Mouse (Mus musculus) ES-E14 (cell line): ENCODE measurements around the gene Crybg2. TPM values are rescaled to one million over a fixed set of nuclear protein-coding genes. Genes with fewer than 3 reads are reported as not detected.

Experiments used
- DNase-seq: peaks from one replicate; pipeline ENCODE4 v3.0.0-alpha.2; 2013; ENCODE audit warnings: low read depth, low spot score
- H3K27ac ChIP-seq: 2 replicates; pipeline ENCODE4 v1.5.1; 2012; ENCODE audit warnings: low read depth, mild to moderate bottlenecking, low read length, moderate library complexity, mixed read lengths; ENCODE audit not compliant: poor library complexity, insufficient read depth, severe bottlenecking
- H3K36me3 ChIP-seq: 2 replicates; pipeline ENCODE4 v1.6.1; 2012; ENCODE audit warnings: mild to moderate bottlenecking, low read length, moderate library complexity, mixed read lengths; ENCODE audit not compliant: control insufficient read depth, poor library complexity, insufficient read depth, severe bottlenecking
- H3K4me1 ChIP-seq, 2 experiments: fragments of 150-350 bp in 1 of 2; sonication (generic) in 1 of 2; 2 replicates each; pipeline ENCODE4 v1.6.1; 2012; ENCODE audit warnings: low read length in 2 of 2, mild to moderate bottlenecking in 1 of 2, mixed read lengths in 1 of 2; ENCODE audit not compliant: control insufficient read depth in 2 of 2, insufficient read depth in 2 of 2, poor library complexity in 1 of 2
- H3K4me3 ChIP-seq, 2 experiments: fragments of 150-350 bp in 1 of 2; sonication (generic) in 1 of 2; 2 replicates each; pipeline ENCODE4 v1.5.1; 2012; ENCODE audit warnings: low read length in 2 of 2, low read depth in 1 of 2, mild to moderate bottlenecking in 1 of 2, mixed read lengths in 1 of 2; ENCODE audit not compliant: insufficient read depth in 1 of 2, poor library complexity in 1 of 2, severe bottlenecking in 1 of 2
- H3K9ac ChIP-seq: 2 replicates; pipeline ENCODE4 v1.6.1; 2012; ENCODE audit warnings: low read depth, mild to moderate bottlenecking, low read length, mixed read lengths; ENCODE audit not compliant: poor library complexity, insufficient read depth, severe bottlenecking
- H3K9me3 ChIP-seq: fragments of 150-350 bp; sonication (generic); 2 replicates; pipeline ENCODE4 v1.6.1; 2012; ENCODE audit warnings: low read depth, mild to moderate bottlenecking, low read length; ENCODE audit not compliant: control insufficient read depth, insufficient read depth
- CHD2 ChIP-seq: IDR thresholded peaks from 2 replicates; pipeline ENCODE4 v1.6.1; 2014; ENCODE audit warnings: mild to moderate bottlenecking, low read depth, low read length, inconsistent platforms
- HCFC1 ChIP-seq: IDR thresholded peaks from 2 replicates; pipeline ENCODE4 v1.6.1; 2012; ENCODE audit warnings: low read length, inconsistent platforms, borderline replicate concordance; ENCODE audit not compliant: insufficient read depth
- MAFK ChIP-seq: IDR thresholded peaks from 2 replicates; pipeline ENCODE4 v1.6.1; 2014; ENCODE audit warnings: mild to moderate bottlenecking, low read depth, low read length, inconsistent platforms; ENCODE audit not compliant: insufficient read depth
- ZC3H11A ChIP-seq: IDR thresholded peaks from 2 replicates; pipeline ENCODE4 v1.6.1; 2012; ENCODE audit warnings: low read depth, mild to moderate bottlenecking, inconsistent platforms, low read length, borderline replicate concordance
- ZNF384 ChIP-seq: IDR thresholded peaks from 2 replicates; pipeline ENCODE4 v1.6.1; 2012; ENCODE audit warnings: low read depth, low read length, inconsistent platforms
- in situ Hi-C, 2 experiments: fragments of 600-800 bp; cut with MboI; formaldehyde crosslinking; loops; one replicate each; pipeline ENCODE4 v1.15.1; 2025; ENCODE audit warnings: low sequenced_read_pairs in 2 of 2, inconsistent platforms in 1 of 2; ENCODE audit not compliant: unreplicated experiment in 2 of 2
- total RNA-seq: library from RNA; depleted of rRNA; stranded (reverse); fragments of 300-350 nt; gene quantifications from 2 replicates; pipeline ENCODE4 v1.2.3, GENCODE M21; 2012

Crybg2 gene
- total RNA-seq, 1 experiment = 12.6 TPM

DNA sequence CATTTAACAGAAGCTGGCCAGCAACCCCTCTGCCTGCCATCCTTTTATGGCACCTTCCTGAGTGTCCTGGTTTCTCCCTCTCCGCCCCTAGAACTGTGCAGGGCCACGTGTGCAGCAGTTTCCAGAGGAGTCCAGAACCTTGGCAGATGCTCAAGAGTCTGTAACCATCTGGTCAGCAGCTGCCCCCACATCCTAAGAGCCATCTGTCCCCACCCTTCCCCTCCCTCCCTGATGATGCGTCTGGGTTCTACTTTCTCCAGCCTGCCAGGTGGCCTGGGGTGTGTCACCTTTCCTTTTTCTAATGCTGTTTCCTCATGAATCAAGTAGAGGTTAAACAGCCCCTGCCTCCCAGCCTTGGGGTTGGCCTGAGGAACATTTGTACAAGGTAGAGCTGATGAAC, 61.7 kb downstream of the Crybg2 start:
- H3K27ac ChIP-seq = no peak overlapping the region
- no peak for DNase-seq
- H3K4me3 ChIP-seq = no peak overlapping the region
- peaks cover 4% of the 10 kb centered on the region; the same call in 1 of the 2 replicates for H3K36me3 ChIP-seq
- peaks cover 21 to 55% of the 10 kb centered on the region in 2 experiments for H3K4me1 ChIP-seq
- in situ Hi-C loops = no loop called here
- H3K9ac ChIP-seq = no peak overlapping the region
- no peak for TF ChIP-seq ZNF384
- no peak for TF ChIP-seq CHD2
- no peak for TF ChIP-seq ZC3H11A
- TF ChIP-seq MAFK = no peak
- no peak for TF ChIP-seq HCFC1
- H3K9me3 ChIP-seq = no peaks in the 10 kb centered on the region

DNA sequence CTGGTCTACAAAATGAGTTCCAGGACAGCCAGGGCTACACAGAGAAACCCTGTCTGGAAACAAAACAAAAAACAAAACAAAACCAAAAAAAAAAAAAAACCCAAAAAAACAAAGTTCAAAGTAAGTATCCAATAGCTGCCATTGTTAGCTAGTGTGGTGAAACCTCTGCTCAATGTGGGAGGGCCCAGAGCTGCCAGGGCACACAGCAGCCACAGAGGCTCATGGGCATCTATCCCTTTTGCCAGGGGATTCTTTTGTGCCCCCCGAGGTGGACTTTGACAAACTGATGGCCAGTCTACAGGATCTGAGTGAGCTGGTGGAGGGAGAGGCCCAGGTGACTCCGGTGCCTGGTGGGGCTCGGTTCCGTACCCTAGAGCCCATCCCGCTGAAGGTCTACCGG, 62.5 kb downstream of the Crybg2 start:
- Histone ChIP-seq H3K36me3 (peaks cover 4% of the 10 kb centered on the region; the same call in 1 of the 2 replicates), H3K4me3 (no peak overlapping the region), H3K9me3 (no peaks in the 10 kb centered on the region), H3K4me1 (peaks cover 19 to 52% of the 10 kb centered on the region in 2 experiments), H3K27ac (no peak overlapping the region), H3K9ac (no peak overlapping the region)
- in situ Hi-C loops = no loop called here
- DNase-seq = no peak
- TF ChIP-seq CHD2 (no peak), MAFK (no peak), HCFC1 (no peak), ZNF384 (no peak), ZC3H11A (no peak)

DNA sequence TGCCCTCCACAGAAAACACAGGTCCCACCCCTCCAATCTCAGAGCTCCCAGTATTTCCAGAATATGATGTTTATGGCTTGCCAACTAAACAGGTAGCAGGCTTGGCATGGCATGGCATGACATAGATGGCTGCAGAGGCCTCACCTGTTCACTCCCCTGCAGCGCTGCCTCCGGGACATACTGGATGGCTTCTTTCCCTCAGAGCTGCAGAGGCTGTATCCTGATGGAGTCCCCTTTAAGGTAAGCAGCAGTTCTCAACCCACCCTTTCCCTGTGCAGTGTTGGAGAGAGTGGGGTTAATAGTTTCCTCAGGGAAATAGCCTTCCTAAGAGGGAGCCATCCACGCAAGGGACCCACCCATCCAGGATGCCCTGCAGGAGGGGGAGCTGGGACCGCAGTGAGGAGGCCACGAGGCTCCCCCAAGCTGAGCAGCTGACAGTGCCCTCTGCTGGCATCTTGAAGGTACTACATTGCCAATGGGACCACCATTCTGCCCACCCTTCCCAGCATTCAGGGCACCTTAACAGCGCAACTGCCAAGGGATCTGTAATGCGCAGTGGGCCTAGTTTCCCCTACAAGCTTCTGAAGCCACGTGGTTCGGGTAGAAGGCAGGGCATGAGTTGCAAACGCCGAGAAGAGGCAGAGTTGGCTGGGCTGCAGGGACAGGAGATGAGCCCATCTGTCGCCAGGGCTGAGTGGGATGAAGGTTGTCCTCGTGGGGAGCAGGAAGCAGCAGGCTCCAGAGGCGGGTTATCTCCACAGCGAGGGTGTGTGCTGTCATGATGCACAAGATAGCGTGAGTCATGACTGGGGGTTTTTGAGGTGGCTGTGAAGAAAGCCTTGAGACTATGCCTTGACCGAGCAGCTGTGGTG, 63.3 kb downstream of the Crybg2 start:
- no peak for DNase-seq
- Histone ChIP-seq H3K9me3 (no peaks in the 10 kb centered on the region), H3K9ac (no peak overlapping the region), H3K4me1 (peaks cover 19 to 49% of the 10 kb centered on the region in 2 experiments), H3K4me3 (no peak overlapping the region), H3K27ac (no peak overlapping the region), H3K36me3 (peaks cover 4% of the 10 kb centered on the region; the same call in 1 of the 2 replicates)
- TF ChIP-seq ZNF384 (no peak), CHD2 (no peak), HCFC1 (no peak), ZC3H11A (peak; percentile 68; the same call in 1 of the 2 replicates)
- in situ Hi-C loops = no loop called here

DNA sequence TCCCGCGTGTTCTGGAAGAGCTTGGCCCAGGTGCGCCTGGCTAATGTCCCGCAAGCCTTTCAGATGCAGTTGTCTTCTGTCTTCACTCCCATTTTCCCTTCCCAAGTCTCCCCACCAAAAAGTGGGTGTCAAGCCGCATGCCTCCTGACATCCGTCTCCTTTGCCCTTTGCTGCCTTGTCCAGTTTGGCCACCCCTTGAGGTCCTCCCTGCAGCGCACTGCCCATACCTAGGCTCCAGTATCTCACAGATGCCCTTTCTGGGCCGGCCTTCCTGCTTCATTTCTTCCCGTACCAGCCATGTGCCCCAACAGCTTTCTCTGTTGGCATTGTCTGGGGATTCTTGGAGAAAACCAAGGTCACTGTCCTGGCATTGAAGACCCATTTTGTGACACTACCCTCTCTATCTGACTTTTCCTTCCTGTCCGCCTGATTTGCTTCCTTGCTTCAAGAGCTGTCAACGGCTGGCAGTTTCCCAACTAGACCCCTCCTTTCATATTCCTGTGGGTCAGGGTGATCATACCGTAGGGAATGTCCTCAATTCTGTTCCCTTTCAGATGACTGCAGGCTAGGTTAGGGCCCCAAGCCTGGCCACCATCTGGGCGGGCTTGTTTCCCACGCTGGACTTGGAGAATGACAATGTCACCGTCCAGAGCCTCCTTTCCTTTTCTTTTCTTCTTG, 64.9 kb downstream of the Crybg2 start:
- TF ChIP-seq ZNF384 = no peak
- TF ChIP-seq HCFC1 = no peak
- TF ChIP-seq ZC3H11A = no peak
- TF ChIP-seq MAFK = no peak
- TF ChIP-seq CHD2 = no peak
- H3K4me3 ChIP-seq = no peak overlapping the region
- no peaks in the 10 kb centered on the region for H3K9me3 ChIP-seq
- no peak overlapping the region for H3K27ac ChIP-seq
- no peak overlapping the region for H3K9ac ChIP-seq
- peaks cover 9 to 39% of the 10 kb centered on the region in 2 experiments; a peak in 3 of 4 replicates for H3K4me1 ChIP-seq
- in situ Hi-C loops = no loop called here
- H3K36me3 ChIP-seq = peaks cover 7% of the 10 kb centered on the region; the same call in 1 of the 2 replicates
- DNase-seq = no peak
